Mouse (Mus musculus) urinary bladder, adult 18-20 months (tissue): ENCODE results near the gene Tpra1.
A peak's percentile ranks its signal among the peaks of the same experiment; 100 is the strongest.

Source experiments
- DNase-seq, 2 experiments: peaks; one replicate each; pipeline ENCODE4 v3.0.0; 2022; ENCODE audit warnings: low spot score in 2 of 2, mixed read lengths in 2 of 2

Gene Tpra1

DNA sequence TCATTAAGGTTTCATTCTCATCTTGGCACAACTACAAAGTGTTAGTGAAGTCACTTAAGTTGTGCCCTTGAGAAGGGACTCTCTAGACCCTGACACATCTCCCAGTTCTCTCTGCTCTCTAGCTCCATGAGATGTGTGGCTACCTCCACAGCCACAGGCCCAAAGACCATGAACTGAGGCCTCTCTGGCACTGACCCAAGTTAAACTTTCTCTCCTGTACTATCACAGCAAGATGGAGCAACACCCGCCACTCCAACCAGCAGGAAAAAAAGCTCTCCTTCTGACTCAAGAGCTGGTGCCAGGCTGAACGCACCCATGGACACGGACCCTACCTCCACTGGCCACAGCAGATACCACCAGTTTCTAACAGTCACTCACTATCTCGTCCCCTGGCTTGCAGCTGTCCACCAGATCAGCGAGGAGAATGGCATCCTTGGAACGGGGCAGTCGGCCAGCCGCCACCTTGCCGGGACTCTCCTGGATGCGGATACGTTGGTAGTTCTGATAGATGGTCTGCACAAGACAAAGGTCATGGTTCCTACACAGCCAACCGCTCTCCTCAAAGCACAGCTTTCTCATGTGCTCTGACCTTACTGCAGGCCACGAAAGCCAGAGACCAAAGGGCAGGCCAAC lies 12.5 kb upstream of the Tpra1 start:
- no peak for DNase-seq

DNA sequence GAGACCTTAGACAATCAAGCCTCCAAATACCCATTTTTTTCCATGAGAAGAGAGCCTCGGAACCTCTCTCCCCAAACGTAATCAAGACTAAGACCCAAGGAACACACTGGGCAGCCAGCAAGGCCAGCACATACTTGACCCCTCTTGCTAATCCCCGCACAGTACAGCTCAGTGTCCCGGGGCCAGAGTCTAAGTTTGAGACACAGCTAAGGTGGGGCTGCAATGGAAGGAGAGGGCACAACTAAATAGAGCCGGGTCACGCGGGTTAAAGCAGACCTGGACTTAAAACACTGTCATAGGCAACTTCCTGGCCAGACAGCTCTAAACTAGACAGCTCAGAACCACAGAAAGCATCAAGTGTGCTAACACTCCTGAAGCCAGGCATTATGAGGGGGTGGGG lies 11.2 kb upstream of the Tpra1 start:
- DNase-seq = no peak

DNA sequence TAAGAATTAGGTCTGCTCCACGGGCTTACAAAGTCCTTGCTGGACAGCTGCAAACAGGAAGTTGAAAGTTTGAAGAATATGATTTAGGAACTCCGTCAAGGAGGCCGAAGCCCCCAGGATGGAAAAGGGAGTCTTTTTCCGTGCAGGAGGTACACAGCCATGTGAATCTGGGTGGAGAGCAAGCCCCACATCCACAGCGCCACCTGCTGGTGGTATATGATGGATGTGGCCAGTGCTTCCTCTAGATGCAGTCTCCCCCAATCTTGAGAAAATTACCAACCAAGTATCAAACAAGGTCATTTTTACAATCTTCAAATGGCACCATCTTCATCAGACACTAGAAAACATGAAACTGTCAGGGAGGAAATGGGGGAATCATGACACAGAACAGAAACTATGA lies 8.5 kb upstream of the Tpra1 start:
- no peak for DNase-seq

DNA sequence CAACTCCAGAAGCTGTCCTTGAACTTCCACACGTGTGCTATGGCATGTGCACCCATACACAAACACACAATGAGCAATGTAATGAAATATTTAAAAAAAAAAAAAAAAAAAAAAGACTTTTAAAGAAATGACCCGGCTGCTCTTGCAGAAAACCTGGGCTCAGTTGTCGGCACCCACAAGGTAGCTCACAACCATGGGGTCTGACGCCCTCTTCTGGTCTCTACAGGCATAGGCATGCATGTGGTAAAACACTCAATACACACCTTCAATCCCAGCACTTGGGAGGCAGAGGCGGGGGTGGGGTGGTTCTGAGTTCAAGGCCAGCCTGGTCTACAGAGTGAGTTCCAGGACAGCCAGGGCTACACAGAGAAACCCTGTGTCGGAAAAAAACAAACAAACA lies 6.1 kb upstream of the Tpra1 start:
- DNase-seq = no peak

DNA sequence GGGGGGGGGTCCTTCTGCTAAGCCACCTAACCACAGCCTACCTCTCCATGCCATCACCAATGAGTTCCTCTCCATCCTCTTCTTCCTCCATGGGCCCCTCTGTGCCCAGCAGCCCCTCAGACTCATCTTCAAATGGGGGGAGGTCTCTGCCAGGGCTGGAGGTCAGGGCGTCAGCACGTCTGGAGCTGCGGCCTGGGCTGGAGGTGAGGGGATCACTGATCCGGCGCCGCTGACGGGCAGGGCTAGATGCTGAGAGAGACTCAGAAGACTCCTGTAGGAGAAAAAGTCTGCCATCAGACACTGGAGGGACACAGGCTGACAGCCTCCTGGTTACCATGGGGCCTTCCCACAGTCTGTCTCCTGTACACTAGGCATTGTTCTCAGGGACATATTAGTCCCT lies 4.8 kb upstream of the Tpra1 start:
- no peak for DNase-seq

DNA sequence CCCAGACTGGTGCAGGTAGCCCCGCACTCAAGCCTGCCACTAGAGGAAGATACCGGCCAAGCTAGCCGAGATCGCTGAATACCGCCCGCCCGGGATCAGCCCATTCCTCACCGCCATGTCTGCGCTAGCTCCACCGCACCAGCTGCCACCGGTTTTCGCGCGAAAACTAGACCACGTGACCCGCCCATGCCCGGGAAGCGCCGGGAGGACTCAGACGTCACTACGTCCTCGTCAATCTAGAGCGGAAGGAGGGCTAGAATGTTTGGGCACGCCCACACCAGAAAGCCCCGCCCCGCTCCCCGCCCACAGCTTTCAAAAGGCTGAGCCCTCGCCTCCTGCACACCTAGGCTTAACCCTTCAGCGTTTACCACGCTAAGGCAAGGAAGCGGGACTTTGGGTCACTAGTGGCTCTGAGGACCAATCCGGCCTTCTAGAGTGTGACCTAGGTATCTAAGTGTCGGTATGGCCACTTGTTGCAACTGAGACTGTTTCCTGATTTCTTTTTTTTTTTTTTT lies 3.5 kb upstream of the Tpra1 start, which contains the start of gene Mcm2:
Gene Mcm2, minus strand, starts transcription at position 247 of the 515 bp plus-strand sequence.
- DNase-seq = peak; percentile 95 to 97

DNA sequence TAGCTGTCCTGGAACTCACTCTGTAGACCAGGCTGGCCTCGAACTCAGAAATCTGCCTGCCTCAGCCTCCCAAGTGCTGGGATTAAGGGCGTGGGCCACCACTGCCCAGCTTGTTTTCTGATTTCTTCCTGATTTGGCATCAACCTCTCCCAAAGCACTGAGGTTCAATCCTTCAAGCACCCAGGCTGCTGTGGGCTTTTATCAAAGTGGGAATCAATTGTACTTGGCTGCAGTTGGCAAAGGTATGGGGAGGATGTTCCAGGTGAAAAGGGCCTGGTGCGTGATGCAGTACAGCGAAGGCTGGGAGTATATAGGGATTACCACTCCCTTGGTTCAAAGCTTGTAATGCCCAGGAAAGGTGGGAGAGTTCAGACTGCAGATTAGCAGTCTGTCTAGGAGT lies 3.0 kb upstream of the Tpra1 start:
- DNase-seq = no peak

DNA sequence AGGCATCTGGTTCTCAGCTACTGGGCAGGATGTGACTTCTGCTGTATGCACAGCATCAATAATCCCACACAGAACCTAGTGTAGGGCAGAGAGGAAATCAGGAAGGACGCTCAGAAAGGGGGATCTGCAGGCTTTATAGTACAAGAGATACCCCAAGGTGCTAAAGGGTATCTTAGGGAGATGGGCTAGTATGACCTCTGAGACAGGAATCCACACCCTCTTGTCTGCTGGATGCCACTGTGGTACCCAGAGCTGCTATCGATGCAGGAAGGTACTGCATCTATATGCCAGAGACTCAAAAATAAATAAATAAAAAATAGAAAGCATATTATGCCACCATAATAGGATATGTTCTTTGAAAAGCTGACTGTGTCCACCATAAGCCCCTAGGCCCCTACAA lies 2.4 kb upstream of the Tpra1 start:
- DNase-seq = no peak

DNA sequence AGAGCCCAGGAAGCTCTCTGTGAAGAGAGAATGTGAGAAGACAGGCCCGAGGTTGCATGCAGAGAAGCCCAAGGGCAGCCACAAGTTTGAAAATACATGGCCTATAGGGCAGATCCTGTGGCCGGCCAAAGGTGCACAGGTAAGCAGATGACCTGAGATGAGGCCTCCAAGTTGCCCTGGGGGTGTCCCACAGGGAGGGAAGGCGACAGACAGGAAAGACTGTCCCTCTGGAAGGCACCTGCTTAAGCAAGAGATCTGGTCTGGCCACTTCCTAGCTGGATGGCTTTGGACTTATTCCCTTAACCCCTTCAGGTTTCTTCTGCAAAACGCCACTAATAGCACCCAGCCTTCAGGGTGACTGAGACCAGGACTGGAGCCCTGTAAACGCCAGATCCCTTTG lies 580 bp upstream of the Tpra1 start:
- DNase-seq = no peak

DNA sequence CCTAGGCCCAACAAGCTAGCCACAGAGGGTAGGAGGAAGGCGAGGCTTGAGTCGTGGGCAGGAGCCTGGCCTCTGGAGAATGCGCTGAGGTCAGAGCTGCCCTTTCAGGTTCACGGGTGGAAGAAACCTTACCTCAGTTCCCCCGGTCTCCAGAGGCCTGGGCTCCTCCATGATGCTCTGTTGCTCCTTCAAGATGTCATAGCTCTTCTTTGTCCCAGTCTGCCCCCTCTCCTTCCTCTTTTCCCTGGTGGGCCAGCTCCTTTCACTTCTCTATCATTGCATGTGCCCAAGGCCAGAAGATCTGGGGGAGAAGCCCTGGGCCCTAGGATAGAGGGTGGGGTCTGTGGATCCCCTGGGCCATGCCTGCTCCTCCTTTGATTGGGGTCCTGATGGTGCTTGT lies 1.7 kb downstream of the Tpra1 start:
- no peak for DNase-seq

DNA sequence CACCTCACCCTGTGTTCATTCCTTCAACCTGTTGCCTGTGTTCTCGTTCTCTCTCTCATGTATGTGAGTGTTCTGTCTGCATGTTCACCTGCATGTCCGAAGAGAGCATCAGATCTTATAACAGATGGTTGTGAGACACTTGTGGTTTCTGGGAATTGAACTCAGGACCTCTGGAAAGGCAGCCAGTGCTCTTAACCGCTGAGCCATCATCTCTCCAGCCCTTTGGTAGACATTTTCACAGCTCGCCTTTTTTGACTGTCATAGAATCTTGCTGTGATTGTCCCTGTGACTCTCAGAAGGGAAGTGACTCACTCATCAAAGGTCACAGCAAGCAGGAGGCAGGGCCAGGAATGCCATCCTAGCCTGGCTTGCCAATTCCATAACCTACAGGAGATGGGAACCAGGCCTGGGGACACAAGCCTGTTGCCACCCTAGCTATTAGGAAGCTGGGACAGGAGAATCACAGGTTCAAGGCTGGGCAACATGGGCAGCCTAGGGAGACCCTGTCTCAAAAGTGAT lies 2.5 kb downstream of the Tpra1 start:
- DNase-seq = no peak

DNA sequence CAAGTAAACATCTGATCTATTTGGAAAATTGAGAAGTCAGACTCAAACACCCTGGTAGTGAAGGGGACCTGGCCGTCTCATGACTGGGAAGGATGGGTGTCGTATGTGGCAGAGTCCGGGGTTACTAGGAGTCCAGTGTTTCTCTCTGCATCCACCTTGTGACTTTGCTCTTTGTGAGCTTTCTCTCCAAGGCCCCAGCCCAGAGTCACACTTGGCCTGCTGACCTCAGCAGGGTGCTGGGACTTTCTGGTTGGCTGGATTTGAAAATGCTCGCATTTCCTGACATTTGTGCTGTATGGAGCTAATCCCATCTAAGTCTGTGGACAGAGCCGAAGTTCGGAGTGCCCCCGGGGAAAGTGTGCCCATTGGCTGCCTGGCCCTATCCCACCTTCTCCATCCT lies 3.0 kb downstream of the Tpra1 start:
- no peak for DNase-seq

DNA sequence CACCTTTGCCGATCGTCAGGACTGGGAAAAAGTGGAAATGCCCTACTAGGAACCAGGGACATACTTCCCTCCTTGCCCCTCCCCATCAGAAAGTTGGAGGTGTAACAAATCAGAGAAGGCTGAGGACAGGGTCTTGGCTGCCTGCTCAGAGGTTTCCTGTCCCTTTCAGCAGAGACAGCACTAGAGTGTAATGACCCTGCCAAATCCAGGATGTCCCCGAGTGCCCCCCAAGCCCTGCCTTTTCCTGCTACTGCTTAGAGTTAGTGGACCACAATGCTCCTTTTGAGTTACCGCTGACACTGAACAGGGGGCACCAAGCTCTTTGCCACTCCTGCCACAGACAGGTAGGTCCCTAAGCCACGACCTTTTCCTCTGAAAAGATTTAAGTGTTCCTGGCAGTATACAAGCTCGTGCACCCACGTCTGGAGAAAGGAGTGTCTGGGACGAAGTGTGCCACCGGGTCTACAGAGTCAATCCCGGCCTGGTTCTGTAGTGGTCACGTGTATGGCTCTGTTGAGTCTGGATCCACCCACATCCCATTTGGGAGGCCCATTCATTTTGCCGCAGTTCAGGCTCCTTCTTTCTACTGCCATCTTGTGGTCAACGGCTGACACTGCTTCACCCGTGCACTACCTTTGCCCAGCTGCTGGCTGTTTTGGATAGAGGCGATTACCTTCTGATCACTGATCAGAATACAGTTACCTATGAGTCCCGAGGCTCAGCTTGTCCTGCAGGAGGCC lies 4.5 kb downstream of the Tpra1 start:
- peak in 1 of 2 experiments; percentile 33 for DNase-seq

DNA sequence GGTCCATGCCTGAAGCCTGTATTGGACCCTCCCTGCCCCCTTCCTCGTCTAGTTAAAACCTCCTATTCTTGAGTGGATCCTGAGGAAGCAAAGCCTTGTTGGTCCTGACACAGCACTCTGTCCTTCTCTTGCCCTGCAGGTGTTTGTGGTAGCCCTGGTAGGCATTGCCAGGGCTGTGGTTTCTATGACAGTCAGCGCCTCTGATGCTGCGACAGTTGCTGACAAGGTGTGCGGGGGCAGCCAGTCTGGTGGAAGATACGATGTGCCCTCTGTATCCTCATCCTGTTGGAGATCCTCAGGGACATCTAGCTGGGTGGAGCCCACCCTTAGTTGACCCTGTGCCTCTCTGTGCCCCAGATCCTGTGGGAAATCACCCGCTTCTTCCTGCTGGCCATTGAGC lies 7.1 kb downstream of the Tpra1 start:
- DNase-seq = no peak

DNA sequence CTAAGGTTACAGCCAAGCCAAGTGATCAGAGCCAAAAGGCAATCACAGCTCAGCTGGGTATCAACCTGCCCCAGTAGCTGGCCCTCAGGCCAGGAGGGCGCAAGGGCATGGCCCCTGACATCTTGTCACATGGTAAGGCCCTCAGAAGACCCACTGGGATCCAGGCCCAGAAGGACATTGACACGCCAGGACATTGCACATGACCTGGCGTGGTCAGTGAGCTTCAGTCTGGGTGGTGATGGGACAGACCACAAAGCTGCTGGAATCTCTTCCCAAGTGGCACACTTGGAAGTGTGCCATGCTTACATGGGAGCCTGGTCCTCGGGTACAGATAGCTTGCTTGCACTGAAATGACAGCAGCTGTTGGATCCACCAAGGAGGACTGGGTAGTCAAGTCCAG lies 11.0 kb downstream of the Tpra1 start:
- DNase-seq = no peak

DNA sequence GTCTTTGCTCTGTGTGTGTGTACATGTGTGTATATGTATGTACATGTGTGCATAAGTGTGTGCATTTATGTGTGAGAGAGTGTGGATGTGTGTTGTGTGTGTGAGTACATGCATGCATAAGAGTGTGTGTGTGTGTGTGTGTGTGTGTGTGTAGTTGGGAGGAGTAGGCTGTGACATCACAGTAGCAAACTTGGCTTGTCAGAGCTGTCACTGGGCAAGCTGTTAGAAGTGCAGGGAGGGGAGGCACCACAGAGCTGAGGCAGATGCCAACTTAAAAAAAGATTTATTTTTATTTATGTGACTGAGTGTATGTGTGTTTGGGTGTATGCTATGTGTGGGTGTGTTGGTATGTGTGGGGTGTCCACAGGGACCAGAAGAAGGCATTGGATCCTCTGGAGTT lies 11.4 kb downstream of the Tpra1 start:
- DNase-seq = no peak

DNA sequence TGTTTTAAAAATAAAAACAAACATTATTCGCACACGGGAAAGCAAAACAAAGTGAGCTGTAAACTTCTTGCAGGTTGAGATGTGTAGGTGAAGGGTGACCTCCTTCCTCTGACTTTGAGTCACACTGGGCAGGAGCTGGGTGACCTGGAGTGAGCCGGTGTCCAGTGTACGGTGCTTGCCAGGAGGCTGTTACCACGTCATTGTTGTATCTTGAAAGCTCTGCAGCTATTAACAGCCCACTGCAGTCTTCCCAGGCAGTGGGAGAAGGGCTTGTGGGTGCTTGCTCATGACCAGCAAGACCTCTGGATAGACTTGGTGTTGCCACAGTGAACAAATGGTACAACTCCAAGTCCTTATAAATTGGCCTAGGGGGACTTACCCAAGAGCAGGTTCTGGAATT lies 12.7 kb downstream of the Tpra1 start:
- no peak for DNase-seq

DNA sequence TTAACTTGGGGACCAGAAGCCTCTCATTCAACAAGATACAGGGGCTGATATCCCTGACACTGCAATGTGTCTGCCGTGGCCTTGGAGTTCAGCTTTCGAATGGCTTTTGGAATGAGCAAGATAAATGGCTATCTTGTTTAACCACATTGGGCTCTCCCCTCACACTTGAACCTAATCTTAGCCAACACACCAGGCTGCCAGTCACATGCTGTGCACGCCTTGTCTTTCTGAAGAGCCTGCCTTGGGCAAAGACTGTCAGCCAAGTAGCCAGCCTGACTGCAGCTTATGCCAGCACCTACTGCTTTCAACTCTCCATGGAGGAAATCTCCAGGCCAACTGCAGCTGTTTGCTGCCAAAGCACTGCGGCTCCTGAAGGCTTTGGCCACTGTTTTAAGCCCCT lies 13.5 kb downstream of the Tpra1 start:
- no peak for DNase-seq

DNA sequence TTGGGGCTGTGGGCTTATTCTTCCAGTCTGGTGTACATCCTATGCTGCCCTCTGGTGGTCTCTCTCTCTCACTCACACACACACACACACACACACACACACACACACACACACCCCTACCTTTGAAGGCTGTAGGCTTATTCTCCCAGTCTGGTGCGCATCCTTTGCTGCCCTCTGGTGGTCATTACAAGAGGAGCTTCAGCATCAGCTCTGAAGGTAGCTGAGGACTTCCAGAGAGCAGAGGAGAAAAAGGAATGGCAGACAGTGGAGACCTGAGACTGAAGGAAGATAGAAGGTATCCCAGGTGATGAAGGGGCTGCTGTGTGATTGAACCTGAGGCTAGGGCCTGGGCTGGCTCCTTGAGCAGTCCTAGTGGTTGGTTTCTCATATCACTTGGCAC lies 14.1 kb downstream of the Tpra1 start:
- no peak for DNase-seq

DNA sequence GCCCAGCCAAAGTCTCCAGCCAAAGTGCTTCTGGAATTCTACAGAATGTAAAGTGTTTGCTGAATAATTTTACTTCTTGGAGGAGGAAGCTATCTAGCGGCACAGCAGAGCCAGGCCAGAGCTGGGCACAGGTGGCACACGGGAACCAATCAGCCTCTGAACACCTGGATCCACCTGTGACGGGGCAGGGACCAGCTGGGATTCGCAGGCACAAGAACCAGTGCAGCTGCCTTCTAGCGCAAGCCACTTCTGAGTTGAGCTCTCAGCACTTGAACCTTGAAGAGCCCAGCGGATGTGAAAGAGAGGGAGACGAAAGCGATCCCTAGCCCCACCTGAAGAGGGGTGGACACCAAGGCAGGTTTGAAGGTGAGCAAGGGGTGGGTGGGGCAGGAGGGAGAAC lies 16.8 kb downstream of the Tpra1 start:
- DNase-seq = no peak

DNA sequence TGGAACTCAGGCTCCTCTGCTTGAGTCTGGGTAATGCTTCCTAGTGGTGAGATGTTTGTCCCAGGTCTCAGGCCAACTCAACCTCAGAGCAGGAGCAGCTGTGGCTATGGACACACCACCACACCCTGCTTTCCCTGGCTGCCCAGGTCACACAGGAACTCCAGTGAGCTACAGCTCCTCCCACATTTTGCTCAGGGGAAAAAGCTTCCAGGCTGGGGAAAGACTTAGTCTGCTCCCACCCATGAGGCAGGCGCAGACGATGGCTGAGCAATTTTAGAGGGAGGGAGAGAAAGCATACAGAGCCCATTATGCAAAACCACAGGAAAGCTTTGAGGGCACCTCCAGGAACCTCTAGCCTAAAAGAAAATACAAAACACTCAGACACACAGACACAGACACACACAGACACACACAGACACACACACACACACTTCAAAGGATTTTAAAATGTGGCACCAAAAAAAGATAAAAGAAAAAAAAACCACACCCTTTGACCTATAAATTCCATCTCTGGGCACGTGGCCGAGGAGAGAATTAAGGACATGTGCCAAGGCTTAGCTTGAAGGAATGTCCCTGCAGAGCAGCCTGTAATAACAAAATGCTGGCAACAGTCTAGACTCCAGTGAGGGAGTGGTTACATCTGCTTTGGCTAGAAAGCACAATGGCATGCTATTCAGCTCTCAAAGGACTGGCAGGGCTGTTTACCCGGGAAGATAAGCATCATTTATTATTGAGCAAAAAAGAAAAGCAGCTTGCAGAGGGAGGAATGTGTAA lies 22.6 kb downstream of the Tpra1 start:
- peak in 1 of 2 experiments; percentile 64 for DNase-seq

DNA sequence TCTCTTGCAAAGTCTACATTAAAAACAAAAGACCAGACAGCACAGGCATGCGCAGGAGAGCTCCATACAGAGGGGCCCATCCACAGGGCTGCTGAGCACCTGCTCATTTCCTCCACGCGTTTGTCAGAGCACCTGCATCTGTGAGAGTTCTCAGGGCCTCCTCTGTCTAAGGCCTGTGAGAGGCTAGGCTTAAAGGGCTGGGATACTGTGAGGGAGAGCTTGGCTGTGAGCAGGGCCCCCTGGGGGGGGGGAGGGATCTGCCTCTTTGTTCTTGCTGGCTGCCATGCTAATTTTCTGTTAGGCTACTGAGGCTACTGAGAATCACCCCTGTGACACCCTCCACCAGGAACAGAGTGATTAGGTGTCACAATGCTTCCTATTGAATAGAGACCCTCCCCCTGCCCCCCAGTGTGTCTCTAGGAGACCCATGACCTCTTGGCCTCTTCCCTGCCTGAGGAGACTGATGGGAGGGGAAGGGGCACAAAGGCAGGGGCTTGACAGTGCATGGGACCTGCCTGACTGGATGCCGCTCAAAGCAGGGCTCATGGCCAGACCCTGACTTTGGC lies 23.7 kb downstream of the Tpra1 start:
- no peak for DNase-seq
